Mouse (Mus musculus) thymus, postnatal 36 days (tissue): Measurements from ENCODE around the gene Cyb5rl.
A peak's percentile ranks its signal among the peaks of the same experiment; 100 is the strongest.

Experiments
- DNase-seq, 2 experiments: peaks; one replicate each; pipeline ENCODE4 v3.0.0; 2022; ENCODE audit warnings: mixed read lengths in 2 of 2

The Cyb5rl gene

GRCm38 (mm10) chr4:107066252-107067124 lies at the start of gene Cyb5rl, which contains the start of gene Mrpl37:
Cyb5rl (plus strand) TSS chr4:107066988.
Mrpl37 (minus strand) TSS chr4:107066868.
- DNase-seq: peak; percentile 95

- no peak for DNase-seq
Measured at GRCm38 (mm10) chr4:107017257-107017656, 49.5 kb upstream of the Cyb5rl start.

DNA sequence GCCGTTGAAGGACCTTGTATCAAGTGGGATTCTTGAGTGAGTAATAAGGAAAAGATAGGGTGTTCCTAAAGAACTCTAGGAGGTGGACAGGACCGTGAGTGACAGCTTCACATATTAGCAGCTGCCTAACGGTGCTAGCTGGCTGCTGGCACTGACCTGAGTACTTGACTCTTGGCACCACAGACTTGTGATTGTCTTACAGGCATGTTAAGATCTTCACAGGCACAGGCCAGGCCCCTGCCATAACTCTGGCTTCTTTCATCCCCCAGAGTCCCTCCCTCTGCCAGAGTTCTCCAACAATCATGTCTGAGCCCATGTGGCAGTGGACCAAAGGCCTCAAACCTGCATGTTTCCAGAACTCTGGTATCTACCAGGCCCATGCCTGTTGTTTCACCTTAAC lies 48.3 kb upstream of the Cyb5rl start:
- no peak for DNase-seq

DNA sequence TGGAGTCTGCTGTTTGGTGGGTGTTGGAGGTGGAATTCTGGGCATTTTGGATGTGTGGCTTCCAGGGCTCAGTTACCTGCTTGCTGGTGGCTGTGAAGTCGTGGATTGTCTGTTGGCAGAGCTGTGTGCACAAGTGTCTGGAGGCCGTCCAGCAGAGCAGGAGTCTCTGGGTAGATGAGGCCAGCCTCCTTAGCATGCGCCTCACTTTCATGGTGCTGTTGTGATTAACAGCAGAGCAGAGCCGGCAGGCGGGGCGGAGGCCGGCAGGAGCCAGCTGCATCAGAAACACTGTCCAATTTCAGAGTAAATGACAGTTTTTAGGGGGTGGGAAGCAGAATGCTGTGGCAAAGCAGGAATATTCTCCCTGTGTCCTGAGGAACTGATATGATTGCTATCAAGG lies 47.8 kb upstream of the Cyb5rl start:
- no peak for DNase-seq

GRCm38 (mm10) chr4:107020287-107021000 lies 46.3 kb upstream of the Cyb5rl start:
- DNase-seq: no peak

- no peak for DNase-seq
Measured at GRCm38 (mm10) chr4:107021464-107021863, 45.3 kb upstream of the Cyb5rl start.

DNA sequence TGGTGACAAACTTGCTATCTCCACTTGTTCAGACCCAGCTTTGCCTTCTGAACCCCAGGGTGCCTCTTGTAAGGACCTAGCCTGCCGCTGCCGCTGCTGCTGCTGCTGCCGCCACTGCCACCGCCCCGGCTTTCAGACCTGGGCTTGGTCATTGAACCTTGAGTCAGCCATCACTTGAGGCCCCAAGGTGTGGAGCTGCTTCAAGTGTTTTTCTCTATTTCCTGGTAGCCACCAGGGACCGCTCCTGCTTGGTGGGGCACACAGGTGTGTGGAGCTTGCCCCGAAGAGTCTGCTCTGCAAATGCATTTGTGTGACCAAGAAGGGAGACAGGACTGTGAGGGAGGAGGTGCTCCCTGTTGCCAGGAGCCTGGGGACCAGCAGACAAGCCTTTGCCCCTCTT lies 41.9 kb upstream of the Cyb5rl start:
- no peak for DNase-seq

DNA sequence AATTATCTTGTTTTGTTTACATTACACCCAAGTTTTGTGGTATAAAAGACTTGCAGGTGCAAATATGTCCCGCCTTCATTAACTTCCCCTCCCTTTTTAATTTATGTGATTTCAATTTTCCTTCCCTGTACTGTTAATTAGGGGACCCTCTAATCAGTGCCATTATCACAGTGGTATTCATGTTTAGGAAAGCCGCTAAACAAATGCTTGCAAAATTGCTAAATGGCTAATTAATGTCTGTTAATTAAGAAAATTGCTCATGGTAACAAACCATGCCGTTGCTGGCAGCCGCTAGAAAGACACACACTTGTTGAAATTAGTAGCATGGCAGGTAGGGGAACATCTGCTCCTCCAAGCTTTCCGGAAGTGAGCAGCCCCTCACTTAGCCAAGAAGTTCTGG lies 41.4 kb upstream of the Cyb5rl start:
- DNase-seq: no peak

DNA sequence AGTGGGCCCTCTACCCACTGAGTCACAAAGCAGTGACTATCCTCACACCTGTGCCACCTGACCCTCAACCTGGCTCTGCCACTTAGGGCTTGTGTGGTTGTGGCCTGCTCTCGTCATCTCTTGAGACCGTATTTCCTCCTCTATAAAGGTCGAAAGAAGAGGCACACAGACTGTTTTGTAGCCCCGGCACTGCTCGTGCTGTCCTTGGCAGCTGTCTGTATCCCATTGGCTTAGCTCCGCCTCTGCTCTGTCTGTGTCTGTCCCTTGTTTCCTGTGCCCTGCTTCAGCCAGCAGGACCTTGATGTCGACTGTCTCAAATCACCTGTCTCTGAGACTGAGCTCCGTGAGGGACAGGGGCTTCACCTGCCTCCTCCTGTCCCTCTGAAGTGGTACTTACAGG lies 40.3 kb upstream of the Cyb5rl start:
- no peak for DNase-seq

GRCm38 (mm10) chr4:107035689-107036088 lies 31.1 kb upstream of the Cyb5rl start:
- no peak for DNase-seq

DNA sequence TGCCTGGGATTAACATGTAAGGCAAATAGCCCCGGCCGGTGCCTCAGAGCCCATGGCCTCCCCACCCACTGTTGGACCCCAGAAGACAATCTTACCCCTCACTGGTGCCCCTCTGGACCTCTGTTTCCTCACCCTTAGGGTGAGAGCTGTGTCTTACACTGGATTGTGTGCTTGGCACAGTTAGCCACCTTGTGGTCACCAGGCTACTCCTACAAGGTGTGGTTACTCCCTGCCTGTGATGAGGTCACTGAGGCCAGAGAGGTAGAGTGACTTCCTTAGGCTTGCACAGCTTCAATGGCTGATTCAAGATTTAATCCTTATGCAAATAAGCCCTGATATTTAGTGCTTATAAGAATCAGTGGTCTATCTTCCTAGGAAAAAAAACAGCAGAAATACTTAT lies 29.8 kb upstream of the Cyb5rl start:
- no peak for DNase-seq

- DNase-seq: no peak
Measured at GRCm38 (mm10) chr4:107038303-107038702, 28.5 kb upstream of the Cyb5rl start.

- DNase-seq: no peak
Measured at GRCm38 (mm10) chr4:107039270-107039669, 27.5 kb upstream of the Cyb5rl start.

- DNase-seq: no peak
Measured at GRCm38 (mm10) chr4:107042304-107042703, 24.5 kb upstream of the Cyb5rl start.

DNA sequence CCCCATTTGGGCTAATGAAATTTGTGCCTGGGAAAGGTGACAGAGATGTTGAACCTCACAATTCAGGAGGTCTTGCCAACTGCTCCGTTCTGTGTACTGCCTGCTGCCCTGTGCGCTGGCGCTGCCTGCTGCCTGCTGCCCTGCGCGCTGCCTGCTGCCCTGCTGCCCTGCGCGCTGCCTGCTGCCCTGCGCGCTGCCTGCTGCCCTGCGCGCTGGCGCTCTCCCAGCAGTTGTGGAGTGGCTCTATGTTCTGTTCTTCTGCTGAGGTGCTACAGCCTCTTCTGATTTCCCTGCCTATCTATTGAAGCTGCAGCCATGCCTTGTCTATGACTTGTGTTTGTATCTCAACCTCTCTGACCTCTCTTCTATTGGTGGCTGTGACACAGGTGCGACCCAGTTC lies 21.6 kb upstream of the Cyb5rl start:
- DNase-seq: no peak

DNA sequence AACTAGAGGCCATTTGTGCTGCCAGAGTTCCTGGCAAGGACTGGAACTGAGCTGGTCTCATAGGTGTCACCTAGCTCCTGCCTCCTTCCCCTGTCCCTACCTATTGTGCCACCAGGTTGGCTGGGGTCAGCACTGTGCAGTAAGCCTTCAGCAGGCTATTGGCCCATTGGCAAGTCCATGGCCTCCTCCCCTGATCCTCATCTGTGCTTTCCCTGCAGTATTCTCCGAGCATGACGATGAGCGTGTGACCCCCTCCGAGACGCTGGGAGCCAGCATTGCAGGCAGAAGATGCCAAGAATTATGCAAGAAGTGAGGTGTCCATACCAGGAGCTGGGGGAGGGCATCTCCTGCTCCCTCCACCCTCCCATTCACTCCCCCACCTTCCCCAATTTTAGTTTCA lies 19.0 kb upstream of the Cyb5rl start:
- no peak for DNase-seq

- no peak for DNase-seq
Measured at GRCm38 (mm10) chr4:107048568-107049162, 18.1 kb upstream of the Cyb5rl start.

DNA sequence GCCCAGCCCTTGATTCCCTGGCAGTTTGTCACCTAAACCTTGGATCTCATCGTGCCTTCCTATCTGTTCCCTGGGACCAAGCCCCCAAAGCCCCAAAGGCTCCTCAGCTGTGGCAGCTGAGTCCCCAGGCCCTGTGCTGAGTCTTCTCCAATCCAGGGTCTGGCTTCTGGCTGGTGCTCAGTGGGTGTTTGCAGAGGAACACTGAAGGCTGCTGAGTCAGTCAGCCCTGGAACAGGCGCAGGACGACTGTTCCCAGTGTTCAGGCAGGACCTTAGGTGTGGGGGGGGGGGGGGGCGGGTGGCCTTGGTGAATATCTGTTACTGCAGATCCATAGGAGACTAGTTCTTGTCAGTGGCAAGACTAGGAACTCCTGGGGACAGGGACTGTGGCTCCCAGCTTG lies 14.9 kb upstream of the Cyb5rl start:
- no peak for DNase-seq

DNA sequence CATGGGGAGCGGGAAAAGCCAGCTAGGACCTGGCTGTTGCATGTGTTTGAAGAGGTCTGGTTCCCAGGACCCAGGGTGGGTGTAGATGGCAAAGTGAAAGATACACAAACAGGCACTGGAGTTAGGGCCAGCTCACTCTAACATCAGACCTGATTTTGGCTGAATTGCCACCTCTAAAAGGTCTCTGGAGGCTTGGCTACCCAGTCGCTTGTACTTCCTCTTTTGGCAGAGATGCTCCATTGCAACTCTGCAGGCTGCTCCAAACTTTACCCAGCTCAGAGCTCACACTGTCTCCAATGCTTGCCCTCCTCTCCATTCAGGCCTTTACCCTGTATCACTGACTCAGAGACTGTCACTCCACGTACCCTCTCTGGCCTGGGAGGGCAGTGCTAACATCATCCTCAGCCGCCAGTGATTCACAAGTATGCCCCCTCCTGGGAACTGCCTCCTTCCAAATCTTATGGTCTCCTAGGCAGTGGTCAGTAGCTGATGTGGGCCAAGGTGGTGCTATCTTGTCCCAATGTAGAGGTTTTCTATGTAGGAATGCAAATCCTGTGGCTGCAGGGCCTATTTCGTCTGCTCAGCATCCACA lies 13.7 kb upstream of the Cyb5rl start:
- no peak for DNase-seq

DNA sequence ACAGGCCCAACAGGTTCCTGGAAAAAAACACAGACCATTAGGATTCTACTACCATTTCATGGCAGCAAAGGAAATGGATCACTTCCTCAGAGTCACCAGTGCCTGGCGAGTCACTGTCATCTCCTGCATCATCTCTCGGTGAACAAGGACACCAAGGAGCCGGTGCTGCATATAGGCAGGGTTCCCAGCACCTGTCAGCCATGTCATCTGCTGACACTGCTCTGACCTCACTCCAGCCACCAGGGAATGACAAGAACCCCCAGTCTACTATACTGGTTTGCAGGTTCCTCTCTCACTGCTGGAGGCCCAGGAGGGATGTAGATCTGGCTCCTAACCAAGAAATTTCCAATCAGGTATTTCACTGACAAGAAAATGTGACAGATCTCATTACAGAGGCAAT lies 10.7 kb upstream of the Cyb5rl start:
- DNase-seq: no peak

GRCm38 (mm10) chr4:107058346-107058745 lies 8.4 kb upstream of the Cyb5rl start:
- DNase-seq: no peak

GRCm38 (mm10) chr4:107058781-107059180 lies 8.0 kb upstream of the Cyb5rl start:
- DNase-seq: no peak

GRCm38 (mm10) chr4:107061560-107061959 lies 5.2 kb upstream of the Cyb5rl start:
- DNase-seq: no peak
